Mouse (Mus musculus) midbrain, embryonic 13.5 days (tissue): Measurements from ENCODE around the gene Hist1h2bn. TPM values are rescaled to one million over a fixed set of nuclear protein-coding genes. Genes with fewer than 3 reads are reported as not detected.
"Not testable (repeated sequence)": the region's sequence is repeated elsewhere in the genome, so short reads cannot be mapped to it uniquely, and the experiment has no call there.

Experiments
- ATAC-seq: fragments of 200-750 bp; cut with Nextera tagmentation; 2 replicates; pipeline ENCODE4 v1.8.0; 2017; ENCODE audit warnings: mild to moderate bottlenecking, moderate TSS enrichment, moderate library complexity
- H3K27ac ChIP-seq: fragments of 300-500 bp; sonication (generic); 2 replicates; pipeline ENCODE4 v1.5.1; 2015; ENCODE audit warnings: inconsistent platforms, mild to moderate bottlenecking, moderate library complexity
- H3K27me3 ChIP-seq: fragments of 300-500 bp; sonication (generic); 2 replicates; pipeline ENCODE4 v1.6.1; 2015; ENCODE audit warnings: mild to moderate bottlenecking, inconsistent platforms
- H3K36me3 ChIP-seq: fragments of 300-500 bp; sonication (generic); 2 replicates; pipeline ENCODE4 v1.6.1; 2015; ENCODE audit warnings: mild to moderate bottlenecking, inconsistent platforms
- H3K4me1 ChIP-seq: fragments of 300-500 bp; sonication (generic); replicated peaks from 2 replicates; pipeline ENCODE4 v1.6.1; 2015; ENCODE audit warnings: inconsistent platforms
- H3K4me2 ChIP-seq: fragments of 300-500 bp; sonication (generic); replicated peaks from 2 replicates; pipeline ENCODE4 v1.6.1; 2015; ENCODE audit warnings: moderate library complexity, mild to moderate bottlenecking, inconsistent platforms
- H3K4me3 ChIP-seq: fragments of 300-500 bp; sonication (generic); replicated peaks from 2 replicates; pipeline ENCODE4 v1.5.1; 2015; ENCODE audit warnings: mild to moderate bottlenecking, inconsistent platforms
- H3K9ac ChIP-seq: fragments of 300-500 bp; sonication (generic); replicated peaks from 2 replicates; pipeline ENCODE4 v1.6.1; 2015; ENCODE audit warnings: mild to moderate bottlenecking, inconsistent platforms
- H3K9me3 ChIP-seq: fragments of 300-500 bp; sonication (generic); 2 replicates; pipeline ENCODE4 v1.6.1; 2016; ENCODE audit warnings: mild to moderate bottlenecking, inconsistent platforms
- WGBS: fragments of 180-500 bp; shearing (Covaris S2); methylation state at CpG from one replicate; pipeline ENCODE4 v1.1.7; 2015; 5-methylcytosine and 5-hydroxymethylcytosine counted together
- polyA plus RNA-seq: library from polyadenylated mRNA; unstranded; fragments of >200 nt; fragmentation: Nextera tagmentation; extraction: Ambion mirVana; gene quantifications from 2 replicates; pipeline ENCODE4 v1.2.1, GENCODE M21; 2015

The Hist1h2bn gene
- polyA plus RNA-seq, 1 experiment from 2014 or later, result 2.5 TPM

DNA sequence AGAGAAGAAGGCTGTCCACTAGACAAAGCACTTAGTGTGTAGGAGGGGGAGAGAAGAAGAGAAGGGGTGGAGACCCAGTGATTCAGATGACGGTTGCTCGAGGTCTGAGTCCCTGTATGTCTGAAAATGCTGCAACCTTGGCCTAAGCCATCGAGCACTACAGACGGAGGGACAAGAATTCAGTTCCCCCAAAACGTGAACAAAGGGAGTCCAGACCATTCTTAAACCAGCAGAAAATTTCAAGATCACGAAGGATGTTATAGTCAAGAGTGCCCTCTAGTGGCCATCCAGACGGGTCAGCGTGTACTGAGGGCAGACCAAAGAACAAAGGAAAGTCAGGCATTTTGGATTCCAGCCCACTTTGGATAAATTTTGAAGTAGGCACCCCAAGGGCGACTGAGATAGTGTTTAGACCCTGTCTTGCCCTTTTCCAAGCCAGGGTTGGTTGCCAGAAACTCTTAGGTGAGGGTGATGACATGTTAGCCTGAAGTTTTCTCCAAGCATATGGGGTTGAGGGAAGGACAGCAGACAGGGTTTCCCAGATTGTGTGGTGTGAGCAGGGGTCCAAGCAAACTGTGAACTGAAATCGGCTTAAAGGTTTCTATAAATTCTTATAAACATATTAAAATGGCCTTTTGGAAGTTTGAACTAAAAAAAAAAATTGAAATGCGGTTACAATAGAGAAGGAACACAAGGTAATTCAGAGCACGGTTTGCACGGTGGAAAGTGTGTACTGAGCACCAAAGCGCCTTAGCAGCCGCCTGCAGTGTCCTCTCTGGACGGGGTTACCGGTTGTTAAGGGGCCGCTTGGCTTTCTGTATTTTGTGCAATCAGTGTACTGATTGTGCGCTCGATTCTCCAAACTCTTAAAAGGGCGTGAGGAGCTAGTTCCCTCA, 19.7 kb upstream of the Hist1h2bn start:
- under 1% methylated on average over 21 of the region's 21 CpGs for WGBS

GRCm38 (mm10) chr13:21734906-21735767, 18.8 kb upstream of the Hist1h2bn start, which contains the start of gene Hist1h4j:
TSS of gene Hist1h4j (plus strand) at chr13:21735064.
- H3K36me3 ChIP-seq, H3K27me3 ChIP-seq, H3K9me3 ChIP-seq: not testable (repeated sequence)
- under 1% methylated on average over 46 of the region's 56 CpGs for WGBS
- Histone ChIP-seq H3K4me1 (peaks cover 19% of the 10 kb centered on the region), H3K9ac (peak within 1 kb of the TSS; percentile 73), H3K4me3 (peak within 1 kb of the TSS; percentile 53), H3K27ac (peak within 1 kb of the TSS; percentile 98), H3K4me2 (peak within 1 kb of the TSS; percentile 57)
- peak; percentile 90 for ATAC-seq

More for the DNA sequence above, 19.7 kb upstream of the Hist1h2bn start:
- peak overlapping the region; percentile 73 for H3K9ac ChIP-seq
- peak overlapping the region; percentile 53 for H3K4me3 ChIP-seq
- H3K4me2 ChIP-seq, result peak overlapping the region; percentile 57
- ATAC-seq, result peak; percentile 82
- H3K27me3 ChIP-seq, result no peaks in the 10 kb centered on the region
- H3K27ac ChIP-seq, result peak overlapping the region; percentile 98
- H3K36me3 ChIP-seq, result no peaks in the 10 kb centered on the region
- H3K4me1 ChIP-seq, result peaks cover 19% of the 10 kb centered on the region
- no peaks in the 10 kb centered on the region for H3K9me3 ChIP-seq

DNA sequence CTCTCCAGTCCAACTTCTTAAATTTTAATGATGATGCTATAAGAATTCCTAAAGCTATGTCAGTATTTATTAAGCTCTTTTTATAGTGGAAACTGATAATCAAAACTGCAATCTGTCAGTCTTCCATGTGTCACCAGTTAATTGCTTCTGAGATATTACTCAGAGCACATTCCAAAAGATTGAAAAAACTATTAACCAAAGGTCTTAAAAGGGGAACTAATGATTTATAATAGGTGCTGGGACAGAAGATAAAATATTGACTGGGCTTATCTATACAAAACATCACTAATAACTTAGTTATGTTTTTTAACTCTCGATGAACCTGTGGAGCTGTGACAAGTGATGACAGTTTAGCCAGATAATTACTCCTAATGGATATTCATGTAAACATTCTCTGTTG, 8.9 kb upstream of the Hist1h2bn start:
- Histone ChIP-seq H3K27ac (no peak overlapping the region), H3K4me3 (no peak overlapping the region), H3K9me3 (no peaks in the 10 kb centered on the region), H3K27me3 (no peaks in the 10 kb centered on the region), H3K9ac (no peak overlapping the region), H3K4me1 (peaks cover 22% of the 10 kb centered on the region), H3K36me3 (no peaks in the 10 kb centered on the region), H3K4me2 (no peak overlapping the region)
- 94% methylated on average over 1 of the region's 1 CpGs for WGBS
- no peak for ATAC-seq

GRCm38 (mm10) chr13:21749387-21750158, 4.3 kb upstream of the Hist1h2bn start:
- H3K9ac ChIP-seq, result peak overlapping the region; percentile 79
- ATAC-seq, result no peak
- peaks cover 37% of the 10 kb centered on the region for H3K4me1 ChIP-seq
- no peaks in the 10 kb centered on the region for H3K9me3 ChIP-seq
- H3K4me3 ChIP-seq, result peak overlapping the region; percentile 61
- H3K36me3 ChIP-seq, result no peaks in the 10 kb centered on the region
- 5% methylated on average over 5 of the region's 5 CpGs for WGBS
- H3K4me2 ChIP-seq, result peak overlapping the region; percentile 81
- no peaks in the 10 kb centered on the region for H3K27me3 ChIP-seq
- H3K27ac ChIP-seq, result peak overlapping the region; percentile 91

- Histone ChIP-seq H3K27ac (peak within 1 kb of the TSS; percentile 91), H3K4me2 (peak within 1 kb of the TSS; percentile 81), H3K9ac (peak within 1 kb of the TSS; percentile 79), H3K4me3 (peak within 1 kb of the TSS; percentile 61), H3K4me1 (peaks cover 41% of the 10 kb centered on the region)
- not testable (repeated sequence) for H3K27me3 ChIP-seq, H3K36me3 ChIP-seq, H3K9me3 ChIP-seq
- ATAC-seq, result peak; percentile 85
- under 1% methylated on average over 41 of the region's 56 CpGs for WGBS
Observed at GRCm38 (mm10) chr13:21750159-21751017, 3.5 kb upstream of the Hist1h2bn start, which contains the start of gene Hist1h4k. TSS of gene Hist1h4k (minus strand) at chr13:21750505.

- Histone ChIP-seq H3K4me2 (no peak overlapping the region), H3K9ac (no peak overlapping the region), H3K4me3 (no peak overlapping the region), H3K9me3 (no peaks in the 10 kb centered on the region), H3K36me3 (no peaks in the 10 kb centered on the region), H3K27ac (no peak overlapping the region; the same call in 1 of the 2 replicates), H3K4me1 (peaks cover 45% of the 10 kb centered on the region), H3K27me3 (no peaks in the 10 kb centered on the region)
- no peak for ATAC-seq
Observed at GRCm38 (mm10) chr13:21751417-21751816, 2.5 kb upstream of the Hist1h2bn start.

DNA sequence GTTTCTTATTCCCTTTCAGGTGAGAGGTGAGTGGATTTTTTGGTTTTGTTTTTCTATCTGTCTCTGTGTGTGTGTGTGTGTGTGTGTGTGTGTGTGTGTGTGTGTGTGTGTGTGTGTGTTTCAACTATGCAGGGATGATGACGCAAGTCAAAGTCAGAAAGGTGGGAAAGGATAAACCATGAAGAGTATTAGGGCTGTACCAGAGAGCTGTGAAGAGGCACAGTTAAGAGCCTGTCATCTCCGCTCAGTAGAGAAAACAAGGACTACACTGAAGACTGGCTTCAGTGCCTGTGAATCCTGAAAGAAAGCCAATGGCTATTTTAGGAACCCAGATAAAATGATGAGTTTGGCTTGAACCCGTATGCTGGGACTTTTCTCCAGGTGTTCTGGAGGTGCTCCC, 2.1 kb upstream of the Hist1h2bn start:
- Histone ChIP-seq H3K9me3 (no peaks in the 10 kb centered on the region), H3K4me1 (peaks cover 45% of the 10 kb centered on the region), H3K27ac (peak overlapping the region; percentile 40; the same call in 1 of the 2 replicates), H3K4me2 (no peak overlapping the region), H3K27me3 (no peaks in the 10 kb centered on the region), H3K36me3 (no peaks in the 10 kb centered on the region), H3K4me3 (no peak overlapping the region), H3K9ac (no peak overlapping the region)
- WGBS, result 77% methylated on average over 3 of the region's 3 CpGs
- ATAC-seq, result no peak

DNA sequence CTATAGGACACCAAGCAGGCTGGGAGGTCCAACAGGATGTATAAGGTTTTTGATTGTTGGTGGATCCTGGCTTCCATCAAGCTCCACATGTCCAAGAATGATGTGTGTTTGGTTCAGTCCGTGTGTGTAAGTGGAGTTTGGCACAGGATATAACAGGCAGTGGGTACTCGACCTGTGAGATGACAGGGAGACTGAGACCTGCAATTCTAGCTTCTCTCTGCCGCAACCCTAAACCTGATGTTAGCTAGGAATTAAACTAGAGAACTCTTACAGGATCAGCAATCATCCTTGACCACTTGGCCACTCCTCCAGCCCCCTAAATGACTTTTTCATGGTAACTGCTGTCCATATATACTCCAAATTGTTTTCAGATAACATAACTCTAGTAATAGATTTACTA, 1.6 kb upstream of the Hist1h2bn start:
- peak overlapping the region; percentile 40 for H3K27ac ChIP-seq
- H3K36me3 ChIP-seq, result no peaks in the 10 kb centered on the region
- no peak overlapping the region for H3K4me3 ChIP-seq
- no peaks in the 10 kb centered on the region for H3K27me3 ChIP-seq
- H3K9me3 ChIP-seq, result no peaks in the 10 kb centered on the region
- WGBS, result 52% methylated on average over 3 of the region's 3 CpGs
- H3K4me1 ChIP-seq, result peaks cover 41% of the 10 kb centered on the region
- ATAC-seq, result no peak
- H3K9ac ChIP-seq, result 0 out of 2 replicates have a peak overlapping the region, but pooled peaks have one; percentile 28
- peak overlapping the region; percentile 76 for H3K4me2 ChIP-seq

- no peaks in the 10 kb centered on the region for H3K9me3 ChIP-seq
- H3K4me3 ChIP-seq, result peak overlapping the region; percentile 43
- 2% methylated on average over 10 of the region's 10 CpGs for WGBS
- no peak for ATAC-seq
- H3K27ac ChIP-seq, result peak overlapping the region; percentile 95
- H3K36me3 ChIP-seq, result no peaks in the 10 kb centered on the region
- peaks cover 37% of the 10 kb centered on the region for H3K4me1 ChIP-seq
- peak overlapping the region; percentile 76 for H3K4me2 ChIP-seq
- no peaks in the 10 kb centered on the region for H3K27me3 ChIP-seq
- peak overlapping the region; percentile 68 for H3K9ac ChIP-seq
Observed at GRCm38 (mm10) chr13:21753051-21753523, 836 bp upstream of the Hist1h2bn start.

DNA sequence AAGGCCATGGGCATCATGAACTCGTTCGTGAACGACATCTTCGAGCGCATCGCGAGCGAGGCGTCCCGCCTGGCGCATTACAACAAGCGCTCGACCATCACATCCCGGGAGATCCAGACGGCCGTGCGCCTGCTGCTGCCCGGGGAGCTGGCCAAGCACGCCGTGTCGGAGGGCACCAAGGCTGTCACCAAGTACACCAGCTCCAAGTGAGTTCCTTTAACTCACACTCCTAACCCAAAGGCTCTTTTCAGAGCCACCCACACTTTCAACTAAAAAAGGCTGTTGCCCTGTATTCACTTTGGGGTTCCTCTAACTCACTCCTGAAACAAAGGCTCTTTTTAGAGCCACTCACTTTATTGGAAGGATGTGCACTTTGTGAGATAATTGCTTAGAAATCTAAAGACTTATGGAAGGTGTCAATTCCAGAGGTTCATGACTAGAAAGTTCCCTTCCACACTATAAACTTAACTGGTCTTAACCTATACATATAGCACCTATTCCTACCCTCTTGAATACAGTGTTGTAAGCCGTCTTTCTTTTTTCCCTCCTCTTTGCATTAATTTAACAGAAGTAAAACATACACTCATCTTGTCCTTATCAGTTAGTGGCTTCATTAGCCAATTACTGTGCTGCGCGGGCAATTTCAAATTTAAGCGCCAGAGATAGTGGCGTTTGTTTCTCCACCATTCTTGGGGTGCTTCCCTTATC, 525 bp downstream of the Hist1h2bn start:
- peak overlapping the region; percentile 76 for H3K4me2 ChIP-seq
- H3K4me1 ChIP-seq, result peaks cover 26% of the 10 kb centered on the region
- peak overlapping the region; percentile 43 for H3K4me3 ChIP-seq
- not testable (repeated sequence) for H3K9me3 ChIP-seq, H3K27me3 ChIP-seq, H3K36me3 ChIP-seq
- H3K27ac ChIP-seq, result peak overlapping the region; percentile 95
- peak overlapping the region; percentile 66 for H3K9ac ChIP-seq
- peak; percentile 0; the same call in 1 of the 2 replicates for ATAC-seq
- under 1% methylated on average over 18 of the region's 26 CpGs for WGBS
